Mouse (Mus musculus) hindbrain, postnatal 0 days (tissue): ENCODE results near the gene Gm27179. TPM values are rescaled to one million over a fixed set of nuclear protein-coding genes. Genes with fewer than 3 reads are reported as not detected.
"Not testable (repeated sequence)": the region's sequence is repeated elsewhere in the genome, so short reads cannot be mapped to it uniquely, and the experiment has no call there.

Source experiments
- ATAC-seq: fragments of 200-750 bp; cut with Nextera tagmentation; 2 replicates; pipeline ENCODE4 v1.8.0; 2017; ENCODE audit warnings: mild to moderate bottlenecking, moderate TSS enrichment, moderate library complexity
- DNase-seq: peaks from one replicate; pipeline ENCODE4 v3.0.0-alpha.2; 2015; ENCODE audit warnings: low spot score
- H3K27ac ChIP-seq: fragments of 300-500 bp; sonication (generic); 2 replicates; pipeline ENCODE4 v1.5.1; 2014; ENCODE audit warnings: mild to moderate bottlenecking
- H3K27me3 ChIP-seq: fragments of 300-500 bp; sonication (generic); 2 replicates; pipeline ENCODE4 v1.6.1; 2014; ENCODE audit warnings: low read length, mixed read lengths; ENCODE audit not compliant: insufficient read depth
- H3K36me3 ChIP-seq: fragments of 300-500 bp; sonication (generic); 2 replicates; pipeline ENCODE4 v1.6.1; 2014; ENCODE audit warnings: low read length, mixed read lengths; ENCODE audit not compliant: insufficient read depth
- H3K4me1 ChIP-seq: fragments of 300-500 bp; sonication (generic); 2 replicates; pipeline ENCODE4 v1.6.1; 2014; ENCODE audit warnings: antibody characterized with exemption, low read length, mixed read lengths; ENCODE audit not compliant: insufficient read depth
- H3K4me2 ChIP-seq: fragments of 300-500 bp; sonication (generic); 2 replicates; pipeline ENCODE4 v1.6.1; 2014; ENCODE audit warnings: low read depth, mild to moderate bottlenecking, low read length, moderate library complexity, mixed read lengths
- H3K4me3 ChIP-seq: fragments of 300-500 bp; sonication (generic); 2 replicates; pipeline ENCODE4 v1.5.1; 2014; ENCODE audit warnings: low read length
- H3K9ac ChIP-seq: fragments of 300-500 bp; sonication (generic); replicated peaks from 2 replicates; pipeline ENCODE4 v1.6.1; 2014; ENCODE audit warnings: mild to moderate bottlenecking, low read length, moderate library complexity, mixed read lengths
- H3K9me3 ChIP-seq: fragments of 300-500 bp; sonication (generic); 2 replicates; pipeline ENCODE4 v1.6.1; 2016; ENCODE audit warnings: low read length, mixed read lengths
- WGBS: fragments of 180-500 bp; shearing (Covaris S2); extraction: QIAGEN DNeasy Blood & Tissue Kit; methylation state at CpG from one replicate; pipeline ENCODE4 v1.1.7; 2014; 5-methylcytosine and 5-hydroxymethylcytosine counted together
- polyA plus RNA-seq: library from polyadenylated mRNA; unstranded; fragments of >200 nt; fragmentation: Nextera tagmentation; extraction: Ambion mirVana; gene quantifications from 2 replicates; pipeline ENCODE4 v1.2.1, GENCODE M21; 2015
- total RNA-seq: library from RNA; depleted of rRNA; stranded (reverse); fragments of >200 nt; gene quantifications from 2 replicates; pipeline ENCODE4 v1.2.3, GENCODE M21; 2014; rRNA removed

Gene Gm27179
- not detected in 2 replicates for total RNA-seq
- not detected in 2 replicates for polyA plus RNA-seq

DNA sequence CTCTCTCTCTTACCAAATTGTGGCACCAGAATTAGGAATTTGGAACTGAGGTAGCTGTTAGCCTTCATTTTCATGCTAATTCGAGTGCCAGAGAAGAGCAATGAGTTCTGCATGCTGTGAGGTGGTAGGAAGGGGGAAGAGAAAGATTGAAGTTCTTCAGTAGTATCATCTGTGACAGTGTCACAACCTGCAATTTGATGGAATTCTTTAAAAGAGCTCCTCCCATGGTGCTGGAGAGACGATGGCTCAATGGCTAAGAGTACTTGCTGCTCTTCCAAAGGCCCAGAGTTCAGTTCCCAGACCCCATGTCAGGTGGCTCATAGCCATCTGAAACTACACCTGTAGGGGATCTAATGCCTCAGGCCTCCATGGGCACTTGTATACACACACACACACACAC, at the start of gene Gm27179:
Gm27179 (minus strand) TSS at position 101 of the 400 bp plus-strand sequence.
- ATAC-seq, H3K36me3 ChIP-seq, DNase-seq, H3K4me3 ChIP-seq, H3K9me3 ChIP-seq, H3K9ac ChIP-seq, H3K4me2 ChIP-seq, H3K27me3 ChIP-seq, H3K4me1 ChIP-seq, H3K27ac ChIP-seq: not testable (repeated sequence)
- WGBS, result no CpG with 5 or more reads among the region's 2 CpGs

DNA sequence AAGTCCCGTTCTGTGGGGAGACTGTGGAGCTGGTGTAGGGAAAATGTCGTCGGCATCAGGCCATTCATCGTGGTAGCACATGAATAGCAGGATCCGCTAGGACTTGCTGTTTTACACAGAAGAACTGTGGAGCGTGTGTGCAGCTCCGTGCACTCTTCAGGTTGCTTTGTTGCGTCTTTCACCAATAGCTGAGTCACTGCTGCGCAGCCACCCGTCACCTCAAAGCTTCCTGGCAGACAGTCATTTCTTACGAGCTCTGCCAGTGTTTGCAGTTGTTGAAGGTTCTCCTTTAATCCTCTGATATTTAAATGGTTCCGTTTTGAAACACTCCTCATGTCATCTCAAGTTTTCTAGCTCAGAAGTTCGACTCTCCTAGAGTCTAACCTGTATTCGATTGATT, 45.2 kb upstream of the Gm27179 start:
- not testable (repeated sequence) for H3K4me1 ChIP-seq, H3K4me2 ChIP-seq, H3K27me3 ChIP-seq, H3K9me3 ChIP-seq, DNase-seq, H3K9ac ChIP-seq, ATAC-seq, H3K36me3 ChIP-seq, H3K4me3 ChIP-seq, H3K27ac ChIP-seq
- WGBS, result no CpG with 5 or more reads among the region's 14 CpGs

GRCm38 (mm10) chr14:69556820-69557219, 44.5 kb upstream of the Gm27179 start:
- H3K9ac ChIP-seq, H3K27me3 ChIP-seq, H3K4me2 ChIP-seq, DNase-seq, H3K9me3 ChIP-seq, ATAC-seq, H3K4me3 ChIP-seq, H3K4me1 ChIP-seq, H3K36me3 ChIP-seq, H3K27ac ChIP-seq: not testable (repeated sequence)
- no CpG with 5 or more reads among the region's 8 CpGs for WGBS

DNA sequence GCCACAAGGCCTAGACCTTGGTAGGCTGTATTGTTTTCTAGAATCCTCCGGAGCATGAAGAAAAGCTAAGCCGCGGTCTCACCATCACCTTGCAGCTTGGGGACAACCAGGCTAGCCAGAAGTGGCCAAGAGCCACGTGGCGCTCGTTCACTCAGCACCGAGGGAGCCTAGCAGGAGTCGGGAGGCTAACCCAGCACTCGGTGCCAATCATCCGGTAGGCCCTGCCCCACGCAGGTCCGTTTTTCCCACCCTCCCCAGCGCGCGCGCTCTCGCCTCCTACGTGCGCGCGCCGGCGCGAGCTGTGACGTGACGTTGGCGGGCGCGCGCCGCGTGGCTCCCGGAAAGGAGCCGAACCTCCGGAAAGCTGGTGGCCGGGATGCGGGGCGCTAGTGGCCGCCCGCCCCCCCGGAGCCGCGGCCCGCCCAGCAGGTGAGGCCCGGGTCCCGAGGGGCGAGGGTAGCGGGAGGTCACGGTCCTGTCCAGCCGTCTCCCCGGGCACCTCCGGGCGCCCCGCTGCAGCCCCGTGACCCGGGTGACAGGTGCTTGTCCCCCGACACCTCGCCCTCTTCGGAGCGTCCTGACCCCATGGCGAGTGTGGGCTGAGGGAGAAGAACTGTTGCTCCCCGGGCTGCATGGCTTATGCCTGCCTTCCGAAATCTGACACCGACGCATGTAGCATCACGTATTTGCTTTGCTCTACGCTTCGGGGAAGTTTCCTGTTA, 42.9 kb upstream of the Gm27179 start, which contains the start of gene Entpd4b:
Entpd4b (plus strand) TSS at position 315 of the 722 bp plus-strand sequence.
- H3K27ac ChIP-seq, H3K9me3 ChIP-seq, H3K4me3 ChIP-seq, H3K9ac ChIP-seq, H3K36me3 ChIP-seq, DNase-seq, H3K4me1 ChIP-seq, H3K27me3 ChIP-seq, H3K4me2 ChIP-seq: not testable (repeated sequence)
- no CpG with 5 or more reads among the region's 68 CpGs for WGBS
- ATAC-seq, result peak; percentile 96

- not testable (repeated sequence) for H3K9ac ChIP-seq, H3K4me2 ChIP-seq, H3K27ac ChIP-seq, H3K4me1 ChIP-seq, H3K27me3 ChIP-seq, H3K4me3 ChIP-seq, DNase-seq, H3K36me3 ChIP-seq, ATAC-seq, H3K9me3 ChIP-seq
- no CpG with 5 or more reads among the region's 4 CpGs for WGBS
Observed at GRCm38 (mm10) chr14:69547310-69547709, 35.0 kb upstream of the Gm27179 start.

GRCm38 (mm10) chr14:69545052-69545451, 32.7 kb upstream of the Gm27179 start:
- H3K4me1 ChIP-seq, H3K36me3 ChIP-seq, DNase-seq, H3K27me3 ChIP-seq, H3K9ac ChIP-seq, H3K4me3 ChIP-seq, H3K4me2 ChIP-seq, H3K9me3 ChIP-seq, ATAC-seq, H3K27ac ChIP-seq: not testable (repeated sequence)
- no CpG with 5 or more reads among the region's 2 CpGs for WGBS

GRCm38 (mm10) chr14:69544033-69544432, 31.7 kb upstream of the Gm27179 start:
- H3K36me3 ChIP-seq, ATAC-seq, H3K4me1 ChIP-seq, H3K4me2 ChIP-seq, H3K27ac ChIP-seq, H3K9me3 ChIP-seq, H3K4me3 ChIP-seq, H3K27me3 ChIP-seq, DNase-seq, H3K9ac ChIP-seq: not testable (repeated sequence)
- no CpG with 5 or more reads among the region's 7 CpGs for WGBS

- not testable (repeated sequence) for H3K9me3 ChIP-seq, H3K4me1 ChIP-seq, H3K4me2 ChIP-seq, H3K27me3 ChIP-seq, ATAC-seq, H3K4me3 ChIP-seq, H3K27ac ChIP-seq, DNase-seq, H3K9ac ChIP-seq, H3K36me3 ChIP-seq
- no CpG with 5 or more reads among the region's 7 CpGs for WGBS
Observed at GRCm38 (mm10) chr14:69542695-69543094, 30.3 kb upstream of the Gm27179 start.

GRCm38 (mm10) chr14:69540113-69540512, 27.8 kb upstream of the Gm27179 start:
- H3K9me3 ChIP-seq, H3K4me3 ChIP-seq, DNase-seq, H3K27me3 ChIP-seq, H3K36me3 ChIP-seq, ATAC-seq, H3K9ac ChIP-seq, H3K4me2 ChIP-seq, H3K4me1 ChIP-seq, H3K27ac ChIP-seq: not testable (repeated sequence)
- WGBS, result no CpG with 5 or more reads among the region's 5 CpGs

- WGBS, result no CpG with 5 or more reads among the region's 7 CpGs
Observed at GRCm38 (mm10) chr14:69536539-69536938, 24.2 kb upstream of the Gm27179 start.

More at GRCm38 (mm10) chr14:69536539-69536938, 24.2 kb upstream of the Gm27179 start:
- not testable (repeated sequence) for H3K9ac ChIP-seq, H3K36me3 ChIP-seq, DNase-seq, H3K4me3 ChIP-seq, H3K9me3 ChIP-seq, H3K27me3 ChIP-seq, H3K4me1 ChIP-seq, H3K27ac ChIP-seq, ATAC-seq, H3K4me2 ChIP-seq
